Mouse (Mus musculus) ES-Bruce4 (cell line): Measurements from ENCODE around the gene Gm10273.

ENCODE experiments used
- CTCF ChIP-seq: IDR thresholded peaks from one replicate; pipeline ENCODE4 v1.8.1; 2011; ENCODE audit warnings: low read depth, low read length
- POLR2A ChIP-seq: IDR thresholded peaks from one replicate; pipeline ENCODE4 v1.8.1; 2011; ENCODE audit warnings: low read length; ENCODE audit not compliant: insufficient read depth

- TF ChIP-seq CTCF (no peak), POLR2A (no peak)
These were observed 40.4 kb upstream of the Gm10273 start for GRCm38 (mm10) chr10:59355020-59355419.
